Mouse (Mus musculus): ENCODE data around the gene Hoxc4. TPM values are rescaled to one million over a fixed set of nuclear protein-coding genes. Genes with fewer than 3 reads are reported as not detected.

The Hoxc4 gene
- total RNA-seq, 1 experiment, result 0.31 TPM

DNA sequence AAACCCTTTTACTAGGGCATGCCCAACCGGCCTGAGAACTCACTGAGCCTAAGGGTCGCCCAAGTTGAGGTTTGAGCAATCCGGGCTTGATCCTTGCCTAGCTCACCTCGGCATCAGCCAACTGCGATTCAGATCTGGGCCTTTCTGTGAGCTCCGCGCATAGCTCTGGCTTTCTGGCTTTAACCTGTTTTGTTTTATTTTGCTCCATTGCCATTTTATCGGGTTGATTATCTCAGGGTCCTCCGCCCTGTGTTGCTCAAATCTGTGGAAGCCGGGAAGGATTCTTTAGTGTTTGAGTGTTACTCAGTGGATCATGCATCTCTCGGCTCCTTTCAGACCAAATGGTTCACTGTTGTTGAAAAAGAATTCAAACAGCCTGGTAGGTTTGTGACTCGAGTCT, 40.0 kb downstream of the Hoxc4 start:
- Histone ChIP-seq H3K27ac (ENCODE audit: insufficient read depth, low read depth, low read length, poor library complexity, severe bottlenecking) (no peak overlapping the region), H3K9me3 (ENCODE audit: control insufficient read depth, insufficient read depth, low read depth, low read length) (no peaks in the 10 kb centered on the region), H3K36me3 (ENCODE audit: control insufficient read depth, insufficient read depth, low read length, poor library complexity, severe bottlenecking) (no peaks in the 10 kb centered on the region), H3K4me3 (ENCODE audit: insufficient read depth in 1 of 2, low read depth in 1 of 2, low read length in 2 of 2, poor library complexity in 1 of 2, severe bottlenecking in 1 of 2) (0 out of 4 replicates have a peak overlapping the region, but pooled peaks of 1 of the 2 experiments have one; percentile 3), H3K4me1 (ENCODE audit: control insufficient read depth in 2 of 2, insufficient read depth in 2 of 2, low read length in 2 of 2, poor library complexity in 1 of 2) (no peaks in the 10 kb centered on the region; a peak in 1 of 4 replicates), H3K9ac (ENCODE audit: insufficient read depth, low read depth, low read length, poor library complexity, severe bottlenecking) (no peak overlapping the region)
- TF ChIP-seq HCFC1 (IDR thresholded peaks at IDR 0.05; ENCODE audit: borderline replicate concordance, insufficient read depth, low read length) (no peak), CHD2 (IDR thresholded peaks at IDR 0.05; ENCODE audit: low read depth, low read length) (no peak), ZNF384 (IDR thresholded peaks at IDR 0.05; ENCODE audit: low read depth, low read length) (no peak), ZC3H11A (IDR thresholded peaks at IDR 0.05; ENCODE audit: borderline replicate concordance, low read depth, low read length) (no peak), MAFK (IDR thresholded peaks at IDR 0.05; ENCODE audit: insufficient read depth, low read depth, low read length) (no peak)
- in situ Hi-C loops (cut with MboI; ENCODE audit: low sequenced_read_pairs in 2 of 2, unreplicated experiment in 2 of 2), result no loop called here
- DNase-seq (ENCODE audit: low read depth, low spot score), result no peak

DNA sequence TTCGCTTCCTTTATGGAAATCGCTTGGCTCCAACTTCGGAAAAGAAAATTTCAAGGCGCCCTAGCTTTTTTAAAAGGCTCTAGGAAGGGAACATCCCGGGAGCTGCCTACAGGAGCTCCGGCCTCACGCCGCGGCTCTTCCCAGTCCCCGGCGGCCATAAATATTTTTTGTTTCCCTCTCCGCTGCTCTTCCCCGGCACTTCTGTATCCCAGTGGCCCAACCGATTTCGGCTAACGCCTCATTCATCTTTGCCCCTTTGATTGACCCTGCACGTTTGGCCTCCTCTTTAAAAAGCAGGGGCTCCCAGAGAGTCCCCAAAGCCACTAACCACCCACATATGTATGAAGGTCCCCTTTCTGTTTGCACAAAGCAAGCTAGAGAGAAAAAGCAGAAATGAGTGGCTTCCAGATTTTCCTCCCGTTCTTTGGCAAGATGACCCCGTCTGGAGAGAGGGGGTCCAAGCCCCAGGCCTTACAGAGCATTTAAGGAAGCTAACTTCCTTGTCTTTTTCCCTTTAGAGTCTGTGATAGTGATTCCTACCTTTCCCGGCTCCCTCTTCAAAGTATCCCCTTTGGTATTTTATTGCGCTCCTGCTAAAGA, 40.8 kb downstream of the Hoxc4 start:
- H3K36me3 ChIP-seq (ENCODE audit: control insufficient read depth, insufficient read depth, low read length, poor library complexity, severe bottlenecking), result no peaks in the 10 kb centered on the region
- no peak overlapping the region for H3K9ac ChIP-seq (ENCODE audit: insufficient read depth, low read depth, low read length, poor library complexity, severe bottlenecking)
- DNase-seq (ENCODE audit: low read depth, low spot score), result no peak
- no peaks in the 10 kb centered on the region; a peak in 1 of 4 replicates for H3K4me1 ChIP-seq (ENCODE audit: control insufficient read depth in 2 of 2, insufficient read depth in 2 of 2, low read length in 2 of 2, poor library complexity in 1 of 2)
- H3K4me3 ChIP-seq (ENCODE audit: insufficient read depth in 1 of 2, low read depth in 1 of 2, low read length in 2 of 2, poor library complexity in 1 of 2, severe bottlenecking in 1 of 2), result no peak overlapping the region
- TF ChIP-seq ZNF384 (IDR thresholded peaks at IDR 0.05; ENCODE audit: low read depth, low read length) (no peak), MAFK (IDR thresholded peaks at IDR 0.05; ENCODE audit: insufficient read depth, low read depth, low read length) (no peak), HCFC1 (IDR thresholded peaks at IDR 0.05; ENCODE audit: borderline replicate concordance, insufficient read depth, low read length) (no peak), ZC3H11A (IDR thresholded peaks at IDR 0.05; ENCODE audit: borderline replicate concordance, low read depth, low read length) (no peak), CHD2 (IDR thresholded peaks at IDR 0.05; ENCODE audit: low read depth, low read length) (no peak)
- in situ Hi-C loops (cut with MboI; ENCODE audit: low sequenced_read_pairs in 2 of 2, unreplicated experiment in 2 of 2), result no loop called here
- no peaks in the 10 kb centered on the region for H3K9me3 ChIP-seq (ENCODE audit: control insufficient read depth, insufficient read depth, low read depth, low read length)
- H3K27ac ChIP-seq (ENCODE audit: insufficient read depth, low read depth, low read length, poor library complexity, severe bottlenecking), result no peak overlapping the region

DNA sequence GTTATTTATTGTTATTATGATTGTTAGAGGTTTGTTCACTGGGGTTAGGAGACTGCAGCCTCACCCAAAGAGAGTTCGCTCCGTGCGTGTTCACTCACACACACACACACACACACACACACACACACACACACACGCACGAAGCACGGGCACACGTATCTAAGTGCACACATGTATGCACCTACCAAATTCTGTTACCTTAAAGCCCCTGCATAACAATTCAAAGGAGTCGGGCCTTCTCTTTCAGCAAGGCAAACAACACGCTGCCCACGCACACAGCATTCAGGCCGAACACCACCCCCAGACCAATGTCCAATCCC, 41.2 kb downstream of the Hoxc4 start:
- in situ Hi-C loops (cut with MboI; ENCODE audit: low sequenced_read_pairs in 2 of 2, unreplicated experiment in 2 of 2), result no loop called here
- Histone ChIP-seq H3K9ac (ENCODE audit: insufficient read depth, low read depth, low read length, poor library complexity, severe bottlenecking) (no peak overlapping the region), H3K27ac (ENCODE audit: insufficient read depth, low read depth, low read length, poor library complexity, severe bottlenecking) (no peak overlapping the region), H3K36me3 (ENCODE audit: control insufficient read depth, insufficient read depth, low read length, poor library complexity, severe bottlenecking) (no peaks in the 10 kb centered on the region), H3K4me3 (ENCODE audit: insufficient read depth in 1 of 2, low read depth in 1 of 2, low read length in 2 of 2, poor library complexity in 1 of 2, severe bottlenecking in 1 of 2) (no peak overlapping the region), H3K4me1 (ENCODE audit: control insufficient read depth in 2 of 2, insufficient read depth in 2 of 2, low read length in 2 of 2, poor library complexity in 1 of 2) (no peaks in the 10 kb centered on the region; a peak in 1 of 4 replicates), H3K9me3 (ENCODE audit: control insufficient read depth, insufficient read depth, low read depth, low read length) (no peaks in the 10 kb centered on the region)
- TF ChIP-seq ZNF384 (IDR thresholded peaks at IDR 0.05; ENCODE audit: low read depth, low read length), result no peak
- TF ChIP-seq CHD2 (IDR thresholded peaks at IDR 0.05; ENCODE audit: low read depth, low read length), result no peak
- no peak for TF ChIP-seq HCFC1 (IDR thresholded peaks at IDR 0.05; ENCODE audit: borderline replicate concordance, insufficient read depth, low read length)
- no peak for TF ChIP-seq ZC3H11A (IDR thresholded peaks at IDR 0.05; ENCODE audit: borderline replicate concordance, low read depth, low read length)
- TF ChIP-seq MAFK (IDR thresholded peaks at IDR 0.05; ENCODE audit: insufficient read depth, low read depth, low read length), result no peak
- no peak for DNase-seq (ENCODE audit: low read depth, low spot score)

DNA sequence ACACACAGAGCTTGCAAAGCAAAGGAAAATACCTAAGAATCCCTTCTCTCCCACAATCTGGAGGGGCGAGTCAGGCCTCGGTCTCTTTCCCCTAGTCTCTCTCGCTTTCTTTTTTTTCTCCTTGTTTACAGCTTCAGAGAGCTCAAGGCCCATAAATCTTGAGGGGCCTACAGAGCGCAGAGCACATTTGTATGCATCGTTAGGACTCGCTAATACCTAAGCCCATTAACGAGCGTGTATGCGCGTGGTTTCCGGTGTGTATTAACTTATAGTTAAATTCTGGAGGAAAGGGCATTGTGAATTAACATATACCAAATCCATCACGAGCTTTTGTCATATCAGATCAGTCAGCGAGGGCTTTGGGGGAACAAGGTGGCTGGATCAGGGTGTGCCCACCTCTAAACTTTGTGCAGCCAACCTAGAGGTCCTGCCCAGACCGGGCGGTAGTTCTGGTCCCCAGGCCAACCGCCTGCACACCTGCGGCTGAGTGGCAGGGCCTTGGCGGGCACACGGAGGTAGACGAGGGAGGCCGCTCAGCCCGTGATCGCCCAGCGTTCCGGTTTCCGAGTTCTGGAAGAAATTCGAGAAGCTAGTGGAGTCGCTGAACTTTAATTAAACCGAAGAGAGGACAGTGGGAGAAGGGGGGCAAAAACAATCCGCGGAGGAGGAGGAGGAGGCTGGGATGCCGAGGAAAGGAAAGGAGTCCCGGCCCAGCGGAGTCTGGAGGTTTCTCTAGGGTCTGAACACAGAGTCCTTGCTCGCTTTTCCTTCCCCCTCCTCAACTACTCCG, 41.8 kb downstream of the Hoxc4 start:
- no peaks in the 10 kb centered on the region; a peak in 1 of 4 replicates for H3K4me1 ChIP-seq (ENCODE audit: control insufficient read depth in 2 of 2, insufficient read depth in 2 of 2, low read length in 2 of 2, poor library complexity in 1 of 2)
- peak overlapping the region; percentile 0 to 48; a peak in 2 of 4 replicates for H3K4me3 ChIP-seq (ENCODE audit: insufficient read depth in 1 of 2, low read depth in 1 of 2, low read length in 2 of 2, poor library complexity in 1 of 2, severe bottlenecking in 1 of 2)
- no peak overlapping the region for H3K9ac ChIP-seq (ENCODE audit: insufficient read depth, low read depth, low read length, poor library complexity, severe bottlenecking)
- in situ Hi-C loops (cut with MboI; ENCODE audit: low sequenced_read_pairs in 2 of 2, unreplicated experiment in 2 of 2), result no loop called here
- TF ChIP-seq HCFC1 (IDR thresholded peaks at IDR 0.05; ENCODE audit: borderline replicate concordance, insufficient read depth, low read length) (no peak), ZNF384 (IDR thresholded peaks at IDR 0.05; ENCODE audit: low read depth, low read length) (0 out of 2 replicates have a peak, but pooled peaks have one; percentile 15), MAFK (IDR thresholded peaks at IDR 0.05; ENCODE audit: insufficient read depth, low read depth, low read length) (no peak), CHD2 (IDR thresholded peaks at IDR 0.05; ENCODE audit: low read depth, low read length) (no peak), ZC3H11A (IDR thresholded peaks at IDR 0.05; ENCODE audit: borderline replicate concordance, low read depth, low read length) (no peak)
- DNase-seq (ENCODE audit: low read depth, low spot score), result no peak
- no peaks in the 10 kb centered on the region for H3K36me3 ChIP-seq (ENCODE audit: control insufficient read depth, insufficient read depth, low read length, poor library complexity, severe bottlenecking)
- no peak overlapping the region for H3K27ac ChIP-seq (ENCODE audit: insufficient read depth, low read depth, low read length, poor library complexity, severe bottlenecking)
- no peaks in the 10 kb centered on the region for H3K9me3 ChIP-seq (ENCODE audit: control insufficient read depth, insufficient read depth, low read depth, low read length)
